Mouse (Mus musculus) small intestine, adult 2 months (tissue): ENCODE data around the gene Myoz1. TPM values are rescaled to one million over a fixed set of nuclear protein-coding genes. Genes with fewer than 3 reads are reported as not detected.

Source experiments
- H3K27ac ChIP-seq: fragments of 200-500 bp; 2 replicates; pipeline ENCODE4 v1.5.1; 2012; ENCODE audit warnings: low read depth, low read length, control low read depth, inconsistent platforms; ENCODE audit not compliant: insufficient read depth
- H3K27me3 ChIP-seq: fragments of 200-500 bp; 2 replicates; pipeline ENCODE4 v1.6.1; 2012; ENCODE audit warnings: mild to moderate bottlenecking, moderate library complexity, low read length, inconsistent platforms; ENCODE audit not compliant: control insufficient read depth, insufficient read depth
- H3K36me3 ChIP-seq: fragments of 200-500 bp; 2 replicates; pipeline ENCODE4 v1.6.1; 2012; ENCODE audit warnings: mild to moderate bottlenecking, low read length, control low read depth, inconsistent platforms; ENCODE audit not compliant: control insufficient read depth, insufficient read depth
- H3K4me1 ChIP-seq: fragments of 200-500 bp; 2 replicates; pipeline ENCODE4 v1.6.1; 2012; ENCODE audit warnings: low read length, inconsistent platforms, mixed read lengths; ENCODE audit not compliant: control insufficient read depth, insufficient read depth, insufficient read length
- H3K4me3 ChIP-seq: fragments of 200-500 bp; 2 replicates; pipeline ENCODE4 v1.5.1; 2012; ENCODE audit warnings: low read depth, mild to moderate bottlenecking, control low read depth, inconsistent platforms, low read length, moderate library complexity
- CTCF ChIP-seq: fragments of 200-500 bp; IDR thresholded peaks from 2 replicates; pipeline ENCODE4 v1.5.1; 2012; ENCODE audit warnings: low read depth, mild to moderate bottlenecking, control low read depth, inconsistent platforms, low read length, moderate library complexity, mixed read lengths; ENCODE audit not compliant: insufficient replicate concordance, insufficient read length; ENCODE audit errors: extremely low read depth
- POLR2A ChIP-seq: fragments of 200-500 bp; IDR thresholded peaks from 2 replicates; pipeline ENCODE4 v1.6.1; 2012; ENCODE audit warnings: low read depth, mild to moderate bottlenecking, control low read depth, inconsistent platforms, low read length, moderate library complexity
- WGBS: fragments of 180-500 bp; shearing (Covaris S2); methylation state at CpG from one replicate; pipeline ENCODE4 v1.1.7; 2018; 5-methylcytosine and 5-hydroxymethylcytosine counted together
- polyA plus RNA-seq: library from polyadenylated mRNA; depleted of rRNA; stranded (reverse); fragments of >200 nt; gene quantifications from 2 replicates; pipeline ENCODE4 v1.2.3, GENCODE M21; 2012

The Myoz1 gene
- polyA plus RNA-seq, 1 experiment = not detected

DNA sequence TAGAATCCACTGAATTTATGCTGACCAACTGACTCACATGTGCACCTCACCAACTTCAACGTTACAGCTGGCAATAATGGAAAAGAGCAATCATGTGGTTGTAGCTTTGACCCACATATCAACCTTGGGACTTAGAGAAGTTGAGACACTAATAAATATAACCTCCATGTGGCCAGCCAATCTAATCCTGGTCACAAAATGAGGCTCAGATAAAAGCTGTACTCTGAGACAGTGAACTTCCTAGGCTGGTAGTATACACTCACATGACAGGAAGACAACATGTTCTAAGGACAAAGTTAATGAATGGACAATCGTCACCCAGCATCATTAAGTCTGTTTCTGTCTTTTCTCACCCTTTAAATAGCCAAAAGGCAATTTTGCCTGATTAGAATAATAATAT lies 29.9 kb downstream of the Myoz1 start:
- H3K4me1 ChIP-seq = peaks cover 7% of the 10 kb centered on the region; the same call in 1 of the 2 replicates
- WGBS = 45% methylated on average over 2 of the region's 2 CpGs
- H3K27me3 ChIP-seq = no peaks in the 10 kb centered on the region
- H3K36me3 ChIP-seq = no peaks in the 10 kb centered on the region
- H3K27ac ChIP-seq = no peak overlapping the region
- TF ChIP-seq CTCF = no peak
- TF ChIP-seq POLR2A = no peak
- no peak overlapping the region for H3K4me3 ChIP-seq

DNA sequence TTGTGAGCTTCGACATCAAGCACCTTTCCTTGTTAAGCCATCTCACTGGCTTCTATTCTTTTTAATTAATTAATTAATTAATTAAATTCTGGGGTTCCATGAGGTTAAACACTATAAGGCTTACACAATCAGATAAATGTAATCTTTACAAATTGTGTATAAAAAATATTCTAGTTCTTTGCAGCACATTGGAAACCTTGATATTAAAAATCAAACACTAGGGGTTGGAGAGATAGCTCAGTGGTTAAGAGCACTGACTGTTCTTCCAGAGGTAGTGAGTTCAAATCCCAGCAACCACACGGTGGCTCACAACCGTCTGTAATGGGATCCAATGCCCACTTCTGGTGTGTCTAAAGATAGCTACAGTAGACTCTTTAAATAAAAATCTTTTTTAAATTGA lies 33.4 kb downstream of the Myoz1 start:
- Histone ChIP-seq H3K27me3 (no peaks in the 10 kb centered on the region), H3K4me3 (no peak overlapping the region), H3K36me3 (no peaks in the 10 kb centered on the region), H3K27ac (no peak overlapping the region), H3K4me1 (peaks cover 7% of the 10 kb centered on the region; the same call in 1 of the 2 replicates)
- TF ChIP-seq CTCF (no peak), POLR2A (no peak)
- 90% methylated on average over 3 of the region's 3 CpGs for WGBS

DNA sequence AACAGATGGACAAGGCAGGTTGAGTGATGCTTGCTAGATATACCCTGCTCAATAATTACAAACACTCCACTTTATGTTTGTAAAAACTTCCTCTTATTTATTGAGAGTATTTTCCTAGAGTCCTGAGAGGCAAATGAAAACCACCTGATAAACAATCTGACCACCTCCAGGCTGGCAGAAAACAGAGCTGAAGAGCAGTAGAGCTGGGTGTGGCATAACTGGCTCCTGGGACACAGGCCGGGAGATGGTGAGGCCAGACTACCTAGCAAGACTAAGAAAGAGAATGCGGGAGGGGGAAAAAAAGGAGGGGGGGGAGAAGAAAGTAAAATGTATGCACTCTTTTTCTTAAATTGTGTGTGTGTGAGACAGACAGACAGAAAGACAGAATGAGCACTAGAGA lies 33.9 kb downstream of the Myoz1 start:
- peaks cover 5% of the 10 kb centered on the region; the same call in 1 of the 2 replicates for H3K4me1 ChIP-seq
- no peak for TF ChIP-seq POLR2A
- no peak for TF ChIP-seq CTCF
- H3K27me3 ChIP-seq = no peaks in the 10 kb centered on the region
- H3K4me3 ChIP-seq = no peak overlapping the region
- H3K27ac ChIP-seq = no peak overlapping the region
- WGBS = 64% methylated on average over 2 of the region's 2 CpGs
- no peaks in the 10 kb centered on the region for H3K36me3 ChIP-seq

DNA sequence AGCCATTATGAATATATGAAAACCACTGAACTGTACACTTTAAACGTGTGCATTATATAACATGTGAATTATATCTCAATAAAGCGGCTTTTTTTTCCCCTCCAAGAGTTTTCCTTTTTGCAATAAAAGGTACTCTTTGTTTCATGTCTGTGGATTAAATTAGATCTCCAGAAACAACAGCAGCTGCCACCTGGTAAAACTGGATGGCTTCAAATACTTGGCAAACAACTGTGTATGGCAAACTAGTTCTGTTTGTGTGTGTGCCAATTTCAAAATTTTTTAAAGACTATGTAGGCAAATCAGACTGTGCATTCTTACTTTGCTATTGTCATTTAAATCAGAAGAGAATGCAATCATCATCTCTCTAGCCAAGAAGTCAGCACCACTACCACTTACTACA lies 34.4 kb downstream of the Myoz1 start:
- no peak overlapping the region for H3K4me3 ChIP-seq
- WGBS = 61% methylated on average over 2 of the region's 2 CpGs
- H3K27me3 ChIP-seq = no peaks in the 10 kb centered on the region
- no peaks in the 10 kb centered on the region for H3K36me3 ChIP-seq
- no peak overlapping the region for H3K27ac ChIP-seq
- peaks cover 2% of the 10 kb centered on the region; the same call in 1 of the 2 replicates for H3K4me1 ChIP-seq
- TF ChIP-seq POLR2A (no peak), CTCF (no peak)

DNA sequence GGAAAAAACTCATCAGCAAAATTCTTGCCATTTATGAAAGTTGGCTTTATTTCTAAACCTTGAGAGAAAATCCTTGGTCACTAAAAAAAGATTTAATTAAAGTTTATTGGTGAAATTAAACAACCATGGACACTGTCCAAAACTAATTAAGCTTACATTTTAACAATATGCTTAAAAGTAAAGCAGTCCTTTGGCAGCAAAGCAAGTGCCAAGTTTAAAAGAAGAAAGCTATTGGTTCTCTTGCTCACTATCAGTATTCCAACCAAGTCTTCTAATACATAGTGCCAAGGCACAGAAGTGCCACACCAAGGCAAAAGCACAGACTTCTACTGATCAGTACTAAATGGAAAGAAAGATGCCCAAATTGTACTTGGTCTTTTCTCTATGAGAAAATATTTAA lies 37.2 kb downstream of the Myoz1 start:
- H3K27ac ChIP-seq = no peak overlapping the region
- H3K27me3 ChIP-seq = no peaks in the 10 kb centered on the region
- TF ChIP-seq POLR2A (no peak), CTCF (no peak)
- H3K4me3 ChIP-seq = no peak overlapping the region
- no peaks in the 10 kb centered on the region for H3K36me3 ChIP-seq
- no peaks in the 10 kb centered on the region for H3K4me1 ChIP-seq

DNA sequence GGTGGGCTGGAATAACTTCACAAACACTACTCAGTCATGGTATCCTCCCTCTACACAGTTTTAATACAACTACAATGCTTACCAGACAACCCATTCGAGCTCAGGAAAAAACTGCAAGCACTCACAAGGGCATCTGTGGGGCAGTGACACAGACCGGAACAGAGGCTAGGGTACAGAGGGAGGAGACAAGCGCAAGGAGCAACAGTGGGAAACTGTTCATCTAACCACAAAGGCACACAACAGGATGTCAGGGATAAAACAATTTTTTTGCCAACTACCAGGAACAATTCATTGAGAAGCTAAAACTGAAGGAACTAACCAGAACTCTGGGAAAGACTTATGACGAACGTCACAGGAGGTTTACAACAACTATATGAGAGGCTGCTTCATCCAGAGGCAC lies 38.1 kb downstream of the Myoz1 start:
- Histone ChIP-seq H3K27ac (no peak overlapping the region), H3K4me3 (no peak overlapping the region)
- 73% methylated on average over 5 of the region's 5 CpGs for WGBS

DNA sequence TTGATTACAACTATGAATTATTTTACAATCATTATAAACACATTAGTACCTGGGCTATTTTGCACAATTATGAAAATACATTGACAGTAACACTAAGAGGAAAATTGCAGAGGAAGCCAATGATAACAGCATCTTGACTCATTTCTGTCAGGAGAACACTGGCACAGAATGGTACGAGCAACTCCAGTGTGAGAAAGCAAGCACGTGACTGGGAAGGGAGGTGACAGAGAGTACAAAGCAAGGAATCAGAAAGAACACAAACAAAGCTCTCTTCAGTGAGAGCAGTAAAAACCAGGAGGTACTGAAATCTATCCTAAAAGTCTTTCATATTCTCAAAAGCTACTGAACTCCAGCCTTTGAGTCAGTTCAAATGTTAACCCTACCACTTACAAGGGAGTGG lies 39.9 kb downstream of the Myoz1 start:
- no peaks in the 10 kb centered on the region for H3K27me3 ChIP-seq
- 37% methylated on average over 2 of the region's 2 CpGs for WGBS
- H3K27ac ChIP-seq = no peak overlapping the region
- H3K36me3 ChIP-seq = no peaks in the 10 kb centered on the region
- no peak overlapping the region for H3K4me3 ChIP-seq
- no peaks in the 10 kb centered on the region for H3K4me1 ChIP-seq
- TF ChIP-seq CTCF (no peak), POLR2A (no peak)

More for the DNA sequence above, 38.1 kb downstream of the Myoz1 start:
- H3K36me3 ChIP-seq = no peaks in the 10 kb centered on the region
- H3K4me1 ChIP-seq = no peaks in the 10 kb centered on the region
- no peaks in the 10 kb centered on the region for H3K27me3 ChIP-seq
- TF ChIP-seq CTCF (no peak), POLR2A (no peak)

DNA sequence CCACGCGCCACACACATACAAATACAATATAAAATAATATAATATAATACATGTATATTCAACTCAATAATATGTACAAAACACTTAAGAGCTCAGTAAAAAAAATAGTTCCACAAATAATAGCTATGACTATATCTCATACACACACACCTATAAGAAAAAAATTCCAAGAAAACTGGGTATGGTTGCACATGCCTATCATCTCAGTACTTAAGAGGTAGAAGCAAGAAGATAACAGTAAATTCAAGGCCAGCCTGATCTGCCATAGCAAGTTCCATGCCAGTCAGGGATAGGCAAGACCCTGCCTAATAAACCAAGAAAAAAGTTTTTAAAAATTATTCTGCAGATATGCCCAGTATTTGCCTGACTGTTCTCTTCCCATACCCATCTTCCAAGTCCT lies 41.3 kb downstream of the Myoz1 start:
- Histone ChIP-seq H3K36me3 (no peaks in the 10 kb centered on the region), H3K4me1 (no peaks in the 10 kb centered on the region), H3K27me3 (no peaks in the 10 kb centered on the region), H3K27ac (no peak overlapping the region), H3K4me3 (no peak overlapping the region)
- WGBS = 98% methylated on average over 2 of the region's 2 CpGs
- TF ChIP-seq CTCF (no peak), POLR2A (no peak)
